Mouse (Mus musculus) embryo, embryonic 10.5 days (tissue): ENCODE measurements around the gene Srpk3.
"Not testable (repeated sequence)": the region's sequence is repeated elsewhere in the genome, so short reads cannot be mapped to it uniquely, and the experiment has no call there.

Experiments used
- DNase-seq: peaks from one replicate; pipeline ENCODE4 v3.0.0-alpha.2; 2015; ENCODE audit warnings: low spot score

Gene Srpk3

DNA sequence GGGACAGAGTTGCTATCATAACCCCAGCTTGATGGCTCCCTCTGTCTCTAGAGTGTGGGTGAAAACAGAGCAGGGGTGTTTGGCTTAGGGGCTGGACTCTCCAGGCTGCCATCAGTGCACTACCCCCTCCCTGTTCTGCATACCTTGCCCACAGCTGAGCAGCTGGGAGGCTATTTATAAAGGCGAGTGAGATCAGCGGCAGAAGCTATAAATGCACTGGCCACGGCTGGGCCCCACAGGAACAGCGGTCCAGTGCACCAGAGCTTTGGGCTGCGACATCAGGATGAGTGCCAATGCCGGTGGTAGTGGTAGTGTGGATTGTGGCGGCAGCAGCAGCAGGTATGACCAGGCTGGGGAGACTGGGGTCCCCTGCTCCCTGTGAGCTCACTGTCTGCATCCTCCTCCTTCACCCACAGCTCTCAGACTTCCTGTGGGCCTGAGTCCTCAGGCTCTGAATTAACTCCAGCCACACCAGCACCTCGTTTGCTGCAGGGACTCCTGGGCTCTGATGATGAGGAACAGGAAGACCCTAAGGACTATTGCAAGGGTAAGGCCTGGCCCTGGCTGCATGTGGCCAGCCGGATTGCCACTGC, at the start of gene Srpk3:
Srpk3 (plus strand) TSS at position 238 of the 593 bp plus-strand sequence.
- no peak for DNase-seq

DNA sequence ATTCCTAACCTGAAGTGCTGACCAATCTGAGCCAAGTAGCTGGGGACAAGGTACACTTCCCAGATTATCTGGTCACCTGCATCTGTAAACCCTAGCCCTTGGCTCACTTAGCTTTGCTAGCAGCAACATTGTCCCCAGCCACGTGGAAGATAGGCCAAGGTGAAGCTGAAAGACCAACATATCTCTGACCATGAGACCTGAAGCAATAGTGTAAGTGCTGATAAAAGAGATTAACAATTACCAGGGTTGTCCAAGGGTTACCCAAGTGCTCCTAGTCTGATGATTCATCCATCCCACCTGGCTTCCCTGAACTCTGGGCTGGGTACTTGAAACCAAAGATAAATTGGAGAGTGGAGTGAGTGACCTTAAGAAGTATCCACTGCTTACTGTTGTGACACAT, 43.3 kb upstream of the Srpk3 start:
- no peak for DNase-seq

DNA sequence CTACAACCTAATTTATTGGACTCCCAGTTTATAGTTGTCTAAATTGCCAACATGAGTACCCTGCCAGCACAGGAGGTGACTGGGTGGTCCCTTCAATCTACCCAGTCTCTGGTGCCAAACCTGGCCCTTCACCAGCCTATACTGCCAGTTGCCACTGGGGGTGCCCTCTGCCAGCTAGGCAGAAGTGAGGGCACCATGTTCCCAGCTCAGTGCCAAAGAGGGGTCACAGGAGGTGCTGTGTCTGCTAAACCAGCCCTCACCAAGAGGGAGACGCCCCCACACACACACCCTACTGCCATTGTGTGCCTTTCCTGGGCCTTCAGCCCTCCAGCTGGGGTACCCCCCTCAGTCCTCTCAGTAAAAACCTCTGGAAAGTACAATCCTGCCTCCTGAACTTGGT, 36.0 kb upstream of the Srpk3 start:
- no peak for DNase-seq

DNA sequence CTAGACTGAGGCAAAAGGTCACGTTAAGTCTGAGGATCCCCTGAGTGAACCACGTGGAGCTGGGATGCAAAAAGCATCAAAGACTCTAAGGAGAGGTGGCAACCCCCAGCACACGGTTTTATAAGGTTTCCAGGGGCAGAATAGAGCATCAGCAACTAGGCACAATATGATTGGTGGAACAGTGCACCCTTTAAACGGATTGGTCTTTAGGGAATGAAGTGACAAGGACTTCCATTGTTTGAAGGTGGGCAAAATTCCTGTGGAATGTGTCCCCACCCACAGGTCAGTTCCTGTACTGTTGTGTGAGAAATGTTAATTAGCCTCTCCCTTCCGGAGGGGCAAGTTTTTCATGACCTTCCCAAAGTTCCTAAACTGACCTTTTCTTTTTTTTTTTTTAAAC, 35.1 kb upstream of the Srpk3 start:
- DNase-seq = no peak

DNA sequence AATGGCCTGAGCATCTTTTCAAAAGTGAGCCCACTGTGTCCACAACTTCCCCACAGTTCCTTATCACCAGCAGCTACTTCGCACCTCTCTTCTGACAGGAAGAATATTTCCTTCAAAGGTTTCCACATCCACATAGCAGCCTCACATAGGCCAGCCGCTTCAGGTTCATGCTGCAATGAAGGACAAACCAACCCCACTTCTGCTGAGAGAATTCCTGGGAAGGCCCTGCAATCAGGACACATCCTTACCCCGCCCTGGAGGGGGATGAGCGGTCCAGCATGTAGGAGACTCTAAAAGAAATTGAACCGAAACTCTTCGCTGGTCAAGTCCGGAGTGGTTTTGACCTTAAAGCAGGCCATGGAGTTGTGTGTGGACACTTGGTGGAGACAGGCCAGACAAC, 34.4 kb upstream of the Srpk3 start:
- DNase-seq = not testable (repeated sequence)

DNA sequence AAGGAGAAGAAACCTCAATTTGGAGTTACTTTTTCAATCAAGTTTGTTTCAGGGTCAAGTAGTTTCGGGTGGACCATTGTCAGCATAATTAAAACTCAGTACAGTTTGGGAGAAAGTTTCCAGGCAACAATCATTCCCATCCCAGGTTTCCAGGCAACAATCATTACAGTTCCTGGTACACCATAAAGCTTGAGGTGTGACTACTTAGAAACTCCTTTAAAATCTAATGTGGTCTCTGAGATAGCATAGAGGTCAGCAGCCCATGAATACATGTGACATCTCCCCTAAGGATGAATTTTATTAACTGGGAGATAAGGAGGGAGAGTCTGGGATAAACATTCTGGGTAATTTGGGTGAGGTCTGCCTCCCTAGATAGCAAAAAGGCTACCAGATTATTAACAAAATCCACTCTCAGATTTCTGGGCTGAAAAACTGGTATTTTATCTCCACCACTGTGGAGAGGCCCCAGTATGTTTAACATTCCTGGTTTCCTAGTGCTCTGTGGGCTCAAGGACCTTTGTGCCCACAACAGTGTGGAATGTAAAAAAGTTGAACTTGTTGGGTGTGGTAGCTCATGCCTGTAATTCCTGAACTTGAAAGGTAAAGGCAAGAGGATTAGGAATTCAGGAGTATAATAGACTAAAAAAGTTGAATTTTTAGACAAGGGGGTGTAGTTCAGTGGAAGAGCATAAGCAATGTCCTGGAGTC, 29.3 kb upstream of the Srpk3 start:
- DNase-seq = no peak

DNA sequence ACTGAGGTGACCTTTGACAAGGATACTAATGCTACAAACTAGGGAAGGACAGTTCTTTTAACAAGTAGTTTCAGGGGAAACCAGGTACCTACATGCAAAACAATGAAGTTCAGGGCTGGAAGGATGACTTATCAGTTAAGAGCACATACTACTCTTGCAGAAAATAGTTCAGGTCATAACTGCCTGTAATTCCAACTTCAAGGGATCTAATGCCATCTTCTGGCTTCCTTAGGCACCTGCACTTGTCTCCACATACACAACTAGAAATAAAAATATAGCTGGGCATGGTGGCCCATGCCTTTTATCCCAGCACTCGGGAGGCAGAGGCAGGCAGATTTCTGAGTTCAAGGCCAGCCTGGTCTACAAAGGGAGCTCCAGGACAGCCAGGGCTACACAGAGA, 25.2 kb upstream of the Srpk3 start:
- DNase-seq = no peak

DNA sequence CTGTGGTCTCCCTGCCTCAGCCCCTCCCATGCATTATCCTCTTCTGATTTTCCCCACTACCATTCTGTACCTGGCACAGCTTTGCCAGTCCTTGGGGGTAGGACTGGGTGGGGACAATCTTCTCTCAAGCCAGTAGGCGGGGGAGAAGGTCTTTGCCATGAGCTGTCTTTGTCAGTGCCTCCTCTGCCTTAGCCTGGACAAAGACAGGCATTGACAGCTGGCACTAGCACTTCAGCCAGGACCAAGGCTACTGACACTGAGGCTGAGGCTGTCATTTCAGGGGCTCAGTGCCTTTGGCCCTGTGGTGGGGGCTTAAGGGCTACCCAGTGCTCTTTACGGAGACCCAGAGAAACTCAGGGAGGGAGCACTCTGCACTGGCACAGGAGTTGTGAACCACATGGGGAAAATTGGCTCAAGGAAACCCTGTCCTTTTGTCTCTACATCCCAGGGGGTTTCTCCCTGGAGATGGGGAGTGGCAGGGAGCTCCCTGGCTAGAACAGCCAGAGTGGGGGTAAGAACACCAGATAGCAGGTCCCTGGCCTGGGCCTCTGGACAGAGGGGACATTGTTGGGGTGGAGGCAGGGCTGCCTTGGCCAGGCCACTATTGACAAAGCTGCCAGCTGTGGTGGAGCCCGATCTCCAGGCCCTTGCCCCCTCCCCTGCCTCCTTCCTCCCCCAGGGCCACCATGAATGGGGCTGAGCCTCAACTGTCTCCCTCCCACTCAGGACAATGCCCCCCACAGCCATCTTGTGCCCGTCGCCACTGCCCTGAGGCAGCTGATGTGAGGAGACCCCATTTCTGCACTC, 17.7 kb upstream of the Srpk3 start, which contains the start of gene Plxnb3:
Plxnb3 (plus strand) TSS at position 757 of the 807 bp plus-strand sequence.
- no peak for DNase-seq

DNA sequence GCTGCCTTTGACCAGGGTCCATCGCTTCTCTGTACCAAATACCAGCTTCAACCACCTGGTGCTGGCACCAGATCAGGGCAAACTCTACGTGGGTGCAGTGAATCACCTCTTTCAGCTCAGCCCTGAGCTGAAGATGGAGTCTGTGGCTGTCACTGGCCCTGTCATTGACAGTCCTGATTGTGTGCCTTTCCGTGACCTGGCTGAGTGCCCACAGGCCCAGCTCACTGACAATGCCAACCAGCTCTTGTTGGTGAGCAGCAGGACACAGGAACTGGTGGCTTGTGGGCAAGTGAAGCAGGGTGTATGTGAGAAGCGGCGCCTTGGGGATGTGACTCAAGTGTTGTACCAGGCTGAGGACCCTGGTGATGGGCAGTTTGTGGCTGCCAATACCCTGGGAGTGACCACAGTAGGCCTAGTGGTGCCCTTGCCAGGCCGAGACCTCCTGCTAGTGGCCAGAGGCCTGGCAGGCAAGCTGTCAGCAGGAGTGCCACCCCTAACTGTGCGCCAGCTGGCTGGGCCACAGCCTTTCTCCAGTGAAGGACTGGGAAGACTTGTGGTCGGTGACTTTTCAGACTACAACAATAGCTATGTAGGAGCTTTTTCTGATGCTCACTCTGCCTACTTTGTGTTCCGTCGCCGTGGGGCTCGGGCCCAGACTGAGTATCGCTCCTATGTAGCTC, 15.5 kb upstream of the Srpk3 start:
- no peak for DNase-seq

DNA sequence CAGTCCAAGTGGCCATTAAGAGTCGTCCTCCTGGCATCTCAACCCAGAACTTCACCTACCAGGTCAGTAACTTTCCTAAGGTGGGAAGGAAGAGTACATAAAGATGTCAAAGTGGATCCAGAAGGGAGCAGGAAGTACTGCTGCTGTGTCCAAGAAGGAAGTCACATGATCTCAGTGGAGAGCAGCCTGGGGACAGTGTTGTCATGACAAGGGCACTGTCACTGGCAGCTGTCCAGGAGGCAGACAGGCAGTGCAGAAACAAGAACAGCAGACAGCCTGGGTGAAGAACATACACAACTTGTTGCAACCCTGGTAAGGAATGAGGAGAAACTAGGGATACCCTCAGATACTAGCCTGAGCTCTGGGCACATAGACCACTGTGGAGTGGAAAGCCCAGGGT, 8.9 kb upstream of the Srpk3 start:
- no peak for DNase-seq

DNA sequence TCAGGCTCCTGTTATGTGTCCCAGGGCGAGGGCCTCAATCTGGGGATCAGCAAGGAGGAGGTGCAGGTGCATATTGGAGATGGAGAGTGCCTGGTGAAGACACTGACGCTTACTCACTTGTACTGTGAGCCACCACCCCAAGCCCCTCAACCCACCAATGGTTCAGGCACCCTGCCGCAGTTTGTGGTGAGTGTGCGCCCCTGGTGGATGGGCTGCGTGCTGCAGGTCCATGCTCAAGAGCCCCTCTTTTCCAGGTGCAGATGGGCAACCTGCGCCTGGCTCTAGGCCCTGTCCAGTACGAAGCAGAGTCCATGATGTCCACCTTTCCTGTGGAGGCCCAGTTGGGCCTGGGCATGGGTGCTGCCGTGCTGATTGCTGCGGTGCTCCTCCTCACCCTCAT, 6.9 kb upstream of the Srpk3 start:
- DNase-seq = peak; percentile 18

DNA sequence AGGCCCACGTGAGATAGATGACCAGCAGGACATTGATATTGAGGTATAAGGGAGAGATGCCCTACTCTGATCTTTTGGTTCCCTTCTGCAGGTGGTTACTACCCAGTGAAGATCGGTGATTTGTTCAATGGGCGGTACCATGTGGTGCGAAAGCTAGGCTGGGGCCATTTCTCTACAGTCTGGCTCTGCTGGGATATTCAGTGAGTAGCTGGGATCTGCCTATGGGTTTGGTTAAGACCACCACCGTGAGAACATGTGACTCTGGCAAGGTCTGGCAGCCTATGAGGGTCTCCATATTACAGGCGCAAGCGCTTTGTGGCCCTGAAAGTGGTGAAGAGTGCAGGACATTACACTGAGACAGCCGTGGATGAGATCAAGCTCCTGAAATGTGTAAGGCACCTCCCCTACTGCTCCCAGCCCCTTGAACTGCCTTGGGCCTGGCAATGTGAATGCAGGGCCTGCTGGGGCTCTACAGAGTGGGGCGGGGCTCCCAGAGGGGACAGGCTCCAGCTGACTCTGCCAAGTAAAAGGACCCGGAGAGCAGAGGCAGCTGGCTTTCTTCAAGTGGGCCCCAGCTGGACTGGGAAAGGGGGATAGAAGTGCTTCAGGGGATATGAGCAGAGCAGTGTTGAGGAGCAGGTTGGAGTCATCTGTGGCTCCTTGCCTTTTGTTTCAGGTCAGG, 738 bp downstream of the Srpk3 start:
- no peak for DNase-seq

DNA sequence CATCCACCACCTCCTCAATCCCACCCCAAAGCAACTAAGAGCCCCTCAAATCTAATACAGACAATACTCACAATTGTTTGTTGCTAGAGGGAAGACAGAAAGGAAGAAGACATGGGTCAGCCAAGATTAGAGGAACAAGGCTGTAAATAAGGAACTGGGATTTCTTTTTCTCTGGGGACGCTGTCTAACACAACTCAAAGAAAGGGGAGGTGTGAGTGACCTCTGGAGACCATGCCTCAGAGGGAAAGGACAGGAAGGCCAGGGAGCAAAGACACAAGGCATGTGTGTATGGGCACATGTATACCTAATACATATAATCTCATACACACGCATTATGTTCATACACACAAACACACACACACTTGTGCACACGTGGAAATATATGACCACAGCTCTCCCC, 8.0 kb downstream of the Srpk3 start:
- no peak for DNase-seq

DNA sequence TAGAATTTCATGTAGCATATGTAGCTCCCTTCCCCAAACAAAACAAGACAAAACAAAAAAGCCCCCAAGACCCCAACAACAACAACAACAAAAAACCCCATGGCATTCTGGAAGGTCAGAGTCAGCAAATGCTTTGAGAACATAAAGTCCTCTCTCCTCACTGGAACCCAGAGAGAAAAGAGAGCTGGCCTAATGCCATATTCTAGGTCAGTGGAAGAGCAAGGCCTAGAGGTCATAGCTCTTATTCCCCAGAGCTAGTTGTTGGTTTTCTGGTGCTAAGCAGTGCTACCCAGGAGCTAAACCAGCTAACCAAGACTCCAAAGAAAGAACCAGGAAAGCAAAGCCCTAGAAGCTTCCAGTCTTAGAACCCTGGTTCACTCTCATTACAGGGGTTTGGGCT, 11.5 kb downstream of the Srpk3 start:
- DNase-seq = no peak

DNA sequence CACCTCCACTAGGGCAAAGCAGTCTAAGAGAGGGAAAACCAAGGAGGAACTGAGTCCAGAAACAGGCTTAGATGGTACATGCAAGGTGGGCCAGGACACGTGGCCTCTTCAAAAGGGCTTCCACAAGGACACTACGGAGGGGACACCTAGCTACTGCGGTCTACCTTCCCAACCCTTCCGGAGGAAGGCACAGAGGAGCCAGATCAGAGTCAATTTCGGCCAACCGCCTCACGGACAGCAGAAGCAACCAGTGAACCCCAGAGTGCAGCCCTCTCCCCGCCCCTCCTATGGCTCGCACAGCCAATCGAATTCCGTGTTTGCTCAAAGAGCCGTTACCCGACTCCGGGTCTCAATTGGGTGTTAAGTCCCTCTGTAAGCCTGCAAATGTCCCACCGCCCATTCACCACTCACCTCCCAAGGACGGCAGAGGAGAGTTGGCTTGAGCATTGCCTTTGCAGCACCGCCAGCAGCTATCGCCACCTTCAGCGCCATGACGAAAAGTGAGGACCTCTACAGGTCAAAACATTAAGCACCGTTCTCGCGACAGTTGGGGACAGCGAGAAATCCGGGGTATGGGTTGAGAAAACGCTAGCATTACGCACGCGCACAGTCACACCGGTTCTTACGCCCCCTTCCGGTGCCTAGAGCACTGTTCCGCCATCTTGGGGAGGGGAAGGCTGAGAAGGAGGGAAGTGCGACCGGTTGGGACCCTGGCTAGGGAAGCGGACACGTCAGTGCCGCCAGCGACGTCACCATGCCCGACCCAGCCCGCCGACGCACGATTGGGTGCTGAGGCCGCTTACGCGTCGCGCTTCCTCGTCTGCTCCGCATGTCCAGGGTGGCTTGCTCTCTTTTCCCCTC, 12.4 kb downstream of the Srpk3 start, which contains the start of the genes Idh3g and Ssr4:
Idh3g (minus strand) TSS at position 534 of the 861 bp plus-strand sequence.
Ssr4 (plus strand) TSS at position 665 of the 861 bp plus-strand sequence.
- peak; percentile 96 for DNase-seq

DNA sequence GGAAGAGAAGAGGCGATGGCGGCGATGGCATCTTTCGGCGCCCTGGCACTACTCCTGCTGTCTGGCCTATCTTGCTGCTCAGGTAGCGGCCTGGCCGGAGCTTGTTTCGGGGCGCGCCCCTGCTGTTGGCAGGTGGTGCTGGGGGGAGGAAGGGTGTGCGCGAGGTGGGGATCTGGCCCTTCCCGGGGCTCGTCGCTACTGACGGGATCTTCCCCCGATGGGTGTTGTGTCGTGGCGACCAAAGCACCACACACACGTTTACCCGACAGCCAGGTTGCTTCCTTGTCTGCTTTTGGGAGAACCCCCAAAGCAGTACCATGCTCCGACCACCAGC, 13.0 kb downstream of the Srpk3 start:
- DNase-seq = no peak

DNA sequence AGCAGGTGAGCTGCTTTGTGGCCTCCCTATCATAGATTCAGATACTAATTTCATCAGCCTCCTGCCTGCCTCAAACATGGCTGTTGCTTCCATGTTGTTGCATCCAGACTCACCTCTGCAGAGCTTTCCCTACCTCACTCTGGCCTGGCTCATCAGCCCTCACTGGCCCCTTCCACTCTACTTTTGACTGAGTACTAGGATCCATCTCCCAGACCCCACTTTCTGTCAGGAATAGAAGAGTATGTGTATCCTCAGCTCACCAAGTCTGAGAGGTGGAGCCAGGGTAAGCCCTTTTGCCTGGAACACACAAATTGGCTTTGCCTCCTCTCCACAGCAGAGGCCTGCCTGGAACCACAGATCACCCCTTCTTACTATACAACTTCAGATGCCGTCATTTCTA, 14.3 kb downstream of the Srpk3 start:
- no peak for DNase-seq

DNA sequence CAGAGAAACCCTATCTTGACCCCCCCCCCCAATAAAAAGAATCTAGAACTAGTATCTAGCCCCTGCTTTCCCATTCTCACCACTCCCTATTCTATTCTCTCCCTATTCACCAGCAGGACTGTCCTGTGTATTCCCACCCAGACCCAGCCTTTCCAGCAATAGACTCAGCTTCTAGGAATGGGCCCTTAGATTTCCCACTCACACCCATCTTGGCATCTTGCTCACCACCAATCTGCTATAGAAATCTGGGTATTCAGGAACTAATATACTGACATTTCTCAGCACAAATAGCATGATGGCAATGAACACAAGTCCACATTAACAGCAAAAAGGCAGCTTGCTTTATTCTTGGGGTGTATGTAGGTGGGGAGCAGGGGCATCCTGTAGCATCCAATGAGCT, 18.8 kb downstream of the Srpk3 start:
- DNase-seq = no peak

DNA sequence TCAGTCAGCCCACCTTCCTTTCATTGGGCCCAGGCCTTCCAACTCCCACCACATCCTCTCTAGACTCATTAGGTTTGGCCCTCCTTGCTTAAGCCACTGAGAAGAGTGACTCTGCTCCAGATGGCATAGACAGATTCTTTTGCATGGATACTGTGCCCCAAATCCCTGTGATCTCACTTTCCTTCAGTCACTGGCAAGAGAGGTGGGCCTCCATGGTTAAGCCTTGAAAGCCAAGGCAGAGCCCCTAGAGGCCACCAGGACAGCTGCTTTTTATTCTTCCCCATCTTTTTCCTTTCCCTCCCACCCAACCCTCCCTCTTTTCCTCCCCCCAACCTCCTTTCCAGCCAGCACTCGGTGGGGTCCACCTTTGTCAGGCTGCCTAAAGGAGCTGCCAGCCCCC, 19.3 kb downstream of the Srpk3 start:
- DNase-seq = no peak

DNA sequence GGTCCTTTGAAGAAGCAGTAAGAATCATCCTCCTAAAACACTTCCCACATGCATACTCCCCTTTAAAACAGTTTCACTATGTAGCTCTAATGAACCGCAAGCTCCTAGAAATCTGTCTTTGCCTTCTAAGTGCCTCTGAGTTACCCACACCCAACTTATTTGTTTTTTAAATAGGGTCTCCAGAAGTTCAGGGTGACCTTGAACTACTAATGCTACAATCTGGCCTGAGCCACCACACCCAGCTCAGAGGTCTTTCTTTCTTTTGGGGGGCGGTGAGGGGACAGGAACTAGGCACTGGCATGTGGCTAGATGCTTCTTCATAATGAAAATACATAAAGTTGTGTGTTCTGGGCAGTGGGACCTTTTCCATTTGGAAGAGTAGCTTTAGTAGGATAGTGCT, 23.3 kb downstream of the Srpk3 start:
- no peak for DNase-seq

DNA sequence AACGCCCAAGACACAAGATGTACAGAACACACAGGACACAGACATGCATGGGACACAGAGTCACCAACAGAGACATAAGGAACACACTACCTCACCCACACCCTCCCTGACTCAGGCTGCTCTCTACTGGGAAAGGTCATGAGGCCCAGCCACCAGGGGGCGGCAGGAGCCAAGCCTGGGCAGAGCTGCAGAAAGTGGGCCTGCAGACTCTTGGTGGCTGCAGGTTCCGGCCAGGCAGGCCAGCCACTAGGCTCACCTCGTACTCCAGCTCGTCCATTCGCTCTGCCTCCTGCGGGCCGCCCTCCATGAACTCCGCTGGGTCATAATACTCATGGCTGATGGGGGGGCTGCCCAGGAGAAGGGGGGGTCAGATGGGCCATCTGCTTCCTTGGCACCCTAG, 24.3 kb downstream of the Srpk3 start:
- peak; percentile 65 for DNase-seq
